Mouse (Mus musculus) limb, embryonic 14.5 days (tissue): ENCODE data around the gene Nmrk1. TPM values are rescaled to one million over a fixed set of nuclear protein-coding genes. Genes with fewer than 3 reads are reported as not detected.

ENCODE experiments used
- ATAC-seq: fragments of 200-750 bp; cut with Nextera tagmentation; 2 replicates; pipeline ENCODE4 v1.8.0; 2017; ENCODE audit warnings: low read depth, moderate number of reproducible peaks, moderate TSS enrichment; ENCODE audit not compliant: low FRiP score
- DNase-seq: peaks from one replicate; pipeline ENCODE4 v3.0.0-alpha.2; 2015; ENCODE audit warnings: low spot score
- H3K27ac ChIP-seq: fragments of 300-500 bp; sonication (generic); replicated peaks from 2 replicates; pipeline ENCODE4 v1.5.1; 2014; ENCODE audit warnings: low read depth, mild to moderate bottlenecking, low read length, moderate library complexity, mixed read lengths
- H3K27me3 ChIP-seq: fragments of 300-500 bp; sonication (generic); 2 replicates; pipeline ENCODE4 v1.6.1; 2014; ENCODE audit warnings: low read length, mixed read lengths; ENCODE audit not compliant: control insufficient read depth, insufficient read depth
- H3K36me3 ChIP-seq: fragments of 300-500 bp; sonication (generic); 2 replicates; pipeline ENCODE4 v1.6.1; 2014; ENCODE audit warnings: mild to moderate bottlenecking, low read length, moderate library complexity, mixed read lengths; ENCODE audit not compliant: control insufficient read depth, insufficient read depth
- H3K4me1 ChIP-seq: fragments of 300-500 bp; sonication (generic); 2 replicates; pipeline ENCODE4 v1.6.1; 2014; ENCODE audit warnings: antibody characterized with exemption, low read length, mixed read lengths; ENCODE audit not compliant: control insufficient read depth, insufficient read depth
- H3K4me2 ChIP-seq: fragments of 300-500 bp; sonication (generic); replicated peaks from 2 replicates; pipeline ENCODE4 v1.6.1; 2014; ENCODE audit warnings: low read depth, mild to moderate bottlenecking, low read length, moderate library complexity; ENCODE audit not compliant: severe bottlenecking
- H3K4me3 ChIP-seq: fragments of 300-500 bp; sonication (generic); replicated peaks from 2 replicates; pipeline ENCODE4 v1.5.1; 2014; ENCODE audit warnings: low read length
- H3K9ac ChIP-seq: fragments of 300-500 bp; sonication (generic); 2 replicates; pipeline ENCODE4 v1.6.1; 2014; ENCODE audit warnings: mild to moderate bottlenecking, low read depth, low read length, moderate library complexity; ENCODE audit not compliant: severe bottlenecking
- H3K9me3 ChIP-seq: fragments of 300-500 bp; sonication (generic); 2 replicates; pipeline ENCODE4 v1.6.1; 2016; ENCODE audit warnings: low read length; ENCODE audit not compliant: control insufficient read depth
- POLR2A ChIP-seq: fragments of 200-500 bp; IDR thresholded peaks from 2 replicates; pipeline ENCODE4 v1.8.0; 2012; ENCODE audit warnings: inconsistent platforms, mild to moderate bottlenecking, moderate library complexity, borderline replicate concordance; ENCODE audit not compliant: insufficient read depth, insufficient read length; ENCODE audit errors: extremely low read depth
- WGBS: fragments of 180-500 bp; shearing (Covaris S2); extraction: QIAGEN DNeasy Blood & Tissue Kit; methylation state at CpG from one replicate; pipeline ENCODE4 v1.1.7; 2014; 5-methylcytosine and 5-hydroxymethylcytosine counted together
- polyA plus RNA-seq, 2 experiments: library from polyadenylated mRNA; depleted of rRNA in 1 of 2; stranded (reverse) in 1 of 2; unstranded in 1 of 2; fragments of >200 nt; fragmentation: Nextera tagmentation in 1 of 2; extraction: Ambion mirVana in 1 of 2; gene quantifications; 2 replicates each; pipeline versions ENCODE4 v1.2.1 to v1.2.3; 2012 to 2014

The Nmrk1 gene
- polyA plus RNA-seq, 2 experiments = 12.4 to 13.6 TPM

DNA sequence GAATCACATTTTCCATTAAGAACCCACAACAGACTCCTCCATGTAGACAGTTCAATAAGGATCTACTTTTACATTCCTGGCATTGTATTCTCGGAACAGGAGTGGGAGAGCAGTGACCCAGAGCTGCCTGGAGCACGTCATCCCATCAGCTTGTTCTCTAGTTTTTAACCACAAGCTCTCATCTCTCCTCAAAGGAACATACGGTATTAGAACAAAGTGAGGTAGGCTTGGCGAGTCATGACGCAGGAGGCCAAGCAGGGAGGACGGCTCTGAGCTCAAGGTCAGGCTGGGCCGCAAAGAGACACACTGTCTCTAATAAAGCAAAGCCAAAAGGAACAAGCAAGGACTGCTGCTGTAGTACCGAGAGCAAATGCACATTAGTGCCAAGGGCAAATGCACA, 32.7 kb upstream of the Nmrk1 start:
- no peak for TF ChIP-seq POLR2A
- H3K4me1 ChIP-seq = no peaks in the 10 kb centered on the region
- H3K27ac ChIP-seq = no peak overlapping the region
- no peak overlapping the region for H3K4me2 ChIP-seq
- DNase-seq = no peak
- H3K36me3 ChIP-seq = no peaks in the 10 kb centered on the region
- no peak overlapping the region for H3K4me3 ChIP-seq
- no peaks in the 10 kb centered on the region for H3K27me3 ChIP-seq
- no peak overlapping the region for H3K9ac ChIP-seq
- H3K9me3 ChIP-seq = no peaks in the 10 kb centered on the region
- ATAC-seq = no peak
- 73% methylated on average over 8 of the region's 8 CpGs for WGBS

DNA sequence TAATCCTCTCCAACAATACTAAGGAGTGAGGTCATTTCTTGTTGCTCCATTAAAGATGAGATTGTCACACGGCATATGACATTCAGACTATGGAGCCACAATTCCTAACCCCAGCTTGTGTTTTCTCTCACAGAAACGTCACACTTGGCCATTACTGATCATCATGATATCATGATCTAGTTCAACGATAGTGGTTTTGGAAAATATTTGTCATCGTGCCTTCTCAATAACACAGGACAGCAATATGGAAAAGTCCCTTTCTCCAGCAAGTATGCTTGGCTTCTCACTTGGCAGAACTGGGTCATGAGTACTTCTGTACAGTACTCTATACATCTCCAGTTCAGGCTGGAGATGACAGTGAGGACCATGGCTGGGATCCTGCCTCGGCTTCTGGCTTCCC, 32.1 kb upstream of the Nmrk1 start:
- Histone ChIP-seq H3K9ac (no peak overlapping the region), H3K27ac (no peak overlapping the region), H3K27me3 (no peaks in the 10 kb centered on the region), H3K4me2 (no peak overlapping the region), H3K36me3 (no peaks in the 10 kb centered on the region), H3K4me3 (no peak overlapping the region), H3K4me1 (no peaks in the 10 kb centered on the region), H3K9me3 (no peaks in the 10 kb centered on the region)
- DNase-seq (no peak), ATAC-seq (no peak)
- no peak for TF ChIP-seq POLR2A
- 89% methylated on average over 5 of the region's 5 CpGs for WGBS

DNA sequence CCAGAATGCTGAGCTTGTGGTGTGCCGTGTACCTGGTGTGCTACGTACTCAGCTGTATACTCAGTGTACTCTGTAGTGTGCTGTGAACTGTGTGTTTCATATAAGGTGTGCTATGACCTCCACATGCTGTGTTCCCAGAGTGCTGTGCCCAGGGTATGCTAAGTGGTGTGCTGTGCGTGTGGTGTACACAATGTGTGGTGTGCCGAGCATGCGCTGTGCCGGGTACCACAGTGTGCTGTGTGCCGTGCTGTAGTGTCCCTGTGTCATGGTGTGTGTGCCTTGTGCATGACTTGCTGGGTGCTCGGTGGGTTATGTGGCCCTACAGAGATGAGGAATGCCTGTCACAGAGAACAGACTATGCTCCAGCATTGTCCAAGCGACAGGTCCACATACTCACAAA, 31.1 kb upstream of the Nmrk1 start:
- ATAC-seq (no peak), DNase-seq (no peak)
- Histone ChIP-seq H3K4me1 (no peaks in the 10 kb centered on the region), H3K36me3 (no peaks in the 10 kb centered on the region), H3K27me3 (no peaks in the 10 kb centered on the region), H3K27ac (no peak overlapping the region), H3K4me3 (no peak overlapping the region), H3K4me2 (no peak overlapping the region), H3K9ac (no peak overlapping the region), H3K9me3 (no peaks in the 10 kb centered on the region)
- TF ChIP-seq POLR2A = no peak
- WGBS = 93% methylated on average over 9 of the region's 9 CpGs

DNA sequence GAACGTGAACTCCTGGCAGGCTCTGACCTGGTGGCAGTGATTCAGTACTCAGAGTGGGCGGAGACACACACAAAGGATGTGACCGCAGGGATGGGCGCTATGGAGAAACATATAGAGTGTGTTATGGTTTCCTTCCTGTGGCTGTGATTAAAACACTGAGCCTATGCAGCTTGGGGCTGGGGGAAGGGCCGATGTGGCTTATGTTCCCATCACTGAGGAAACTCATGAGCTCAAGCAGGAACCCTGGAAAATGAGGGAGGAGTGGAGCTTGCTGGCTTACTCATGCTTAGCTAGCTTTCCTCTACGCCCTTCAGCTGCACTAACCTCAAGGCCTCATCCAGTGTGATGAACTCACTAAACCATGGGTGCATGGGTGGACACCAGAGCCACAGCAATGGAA, 28.7 kb upstream of the Nmrk1 start:
- no peaks in the 10 kb centered on the region for H3K9me3 ChIP-seq
- DNase-seq (no peak), ATAC-seq (no peak)
- H3K27ac ChIP-seq = no peak overlapping the region
- no peaks in the 10 kb centered on the region for H3K27me3 ChIP-seq
- no peaks in the 10 kb centered on the region for H3K36me3 ChIP-seq
- H3K4me2 ChIP-seq = no peak overlapping the region
- no peak overlapping the region for H3K4me3 ChIP-seq
- no peak overlapping the region for H3K9ac ChIP-seq
- whole genome bisulfite sequencing = 81% methylated on average over 6 of the region's 6 CpGs
- H3K4me1 ChIP-seq = peaks cover 9% of the 10 kb centered on the region
- no peak for TF ChIP-seq POLR2A

DNA sequence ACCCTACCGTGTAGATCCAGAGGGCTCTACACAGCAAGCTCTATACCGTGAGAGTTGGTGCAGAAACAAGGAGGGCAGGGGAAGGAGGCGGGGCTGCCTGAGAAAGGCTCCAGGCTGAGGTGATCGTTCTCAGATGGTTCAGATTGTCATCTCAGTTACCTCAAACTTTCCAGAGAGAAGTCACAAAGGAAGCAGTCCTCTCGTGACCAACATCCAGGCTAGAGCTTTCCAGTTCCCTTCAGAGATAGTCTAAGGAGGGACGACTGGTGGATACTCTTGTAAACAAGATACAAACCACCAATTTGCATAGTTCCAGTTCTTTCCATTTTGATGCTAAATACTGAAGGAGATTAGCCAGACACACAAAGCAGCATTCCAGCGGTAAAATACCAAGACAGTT, 23.8 kb upstream of the Nmrk1 start:
- TF ChIP-seq POLR2A = no peak
- DNase-seq (no peak), ATAC-seq (no peak)
- 48% methylated on average over 7 of the region's 7 CpGs for WGBS
- Histone ChIP-seq H3K4me1 (peaks cover 11% of the 10 kb centered on the region), H3K4me2 (no peak overlapping the region), H3K9ac (no peak overlapping the region), H3K4me3 (no peak overlapping the region), H3K27me3 (no peaks in the 10 kb centered on the region), H3K9me3 (no peaks in the 10 kb centered on the region), H3K36me3 (no peaks in the 10 kb centered on the region), H3K27ac (no peak overlapping the region)

DNA sequence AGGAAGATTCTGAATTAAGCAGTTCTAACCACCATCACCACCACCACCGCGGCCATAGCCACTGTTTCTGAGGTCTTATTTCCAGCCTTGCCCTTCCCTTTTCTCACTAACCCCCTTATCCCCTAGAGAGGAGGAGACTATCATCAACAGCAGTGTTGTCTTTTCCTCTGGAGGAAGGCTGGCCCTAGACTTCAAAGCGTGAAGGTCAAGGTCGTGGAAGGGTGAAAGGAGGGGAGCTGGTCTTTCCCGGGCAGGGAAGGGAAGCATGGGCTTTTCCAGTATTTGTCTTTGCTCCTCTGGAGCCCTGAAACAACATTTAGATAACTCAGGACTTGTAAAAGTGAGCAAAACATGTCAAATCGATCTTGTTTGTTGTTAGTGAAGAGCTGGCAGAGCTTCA, 22.8 kb upstream of the Nmrk1 start:
- no peaks in the 10 kb centered on the region for H3K27me3 ChIP-seq
- H3K4me3 ChIP-seq = no peak overlapping the region
- H3K9ac ChIP-seq = no peak overlapping the region
- H3K9me3 ChIP-seq = no peaks in the 10 kb centered on the region
- no peaks in the 10 kb centered on the region for H3K36me3 ChIP-seq
- no peak overlapping the region for H3K4me2 ChIP-seq
- peaks cover 11% of the 10 kb centered on the region for H3K4me1 ChIP-seq
- ATAC-seq (no peak), DNase-seq (no peak)
- TF ChIP-seq POLR2A = no peak
- no peak overlapping the region for H3K27ac ChIP-seq
- 73% methylated on average over 6 of the region's 6 CpGs for WGBS
